ENCODE assay signal across 13 mouse cellular contexts in the genomic region with DNA sequence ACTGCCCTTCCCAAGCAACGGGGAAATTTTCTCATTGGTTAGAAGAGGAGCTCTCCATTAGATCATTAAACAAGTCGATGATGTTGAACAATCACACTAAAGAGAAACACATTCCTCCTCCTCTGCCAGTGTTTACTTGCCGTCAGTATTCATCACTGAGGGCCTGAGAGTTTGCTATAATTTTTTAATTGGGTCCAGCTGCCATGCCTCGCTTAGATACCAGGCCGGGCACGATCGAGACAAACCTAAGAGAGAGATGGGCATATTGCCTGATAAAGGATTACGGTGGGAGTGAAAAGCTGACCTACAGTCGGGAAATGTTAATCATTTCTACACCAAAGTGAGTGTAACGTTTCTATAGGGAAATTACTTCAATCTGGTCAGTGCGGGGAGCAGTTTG.
DNase-seq lines count a peak whose midpoint lies in the region; ATAC-seq and TF ChIP-seq lines count a peak whose summit lies in the region.
"Had no signal": no experiment of that assay in that cellular context is flagged by ENCODE, and none has a peak within 500 bp of the region (broad histone marks: within the 10 kb centered on the region; RNA-seq: fewer than 3 reads in every experiment).

No protein-coding gene starts in this region.

- no peak overlapping the region for H3K27ac ChIP-seq in kidney, embryonic 14.5 days (ENCODE audit: low read depth, low read length)
- H3K27ac ChIP-seq in limb, embryonic 12.5 days = no peak overlapping the region

- no peaks in the 10 kb centered on the region for H3K36me3 ChIP-seq in kidney, embryonic 14.5 days (ENCODE audit: control insufficient read depth, insufficient read depth, low read length)
- no peaks in the 10 kb centered on the region for H3K36me3 ChIP-seq in limb, embryonic 12.5 days

- H3K4me2 ChIP-seq in kidney, embryonic 14.5 days (replicated peaks; ENCODE audit: low read depth, low read length) = peak overlapping the region; percentile 39
- H3K4me2 ChIP-seq in limb, embryonic 12.5 days = peak overlapping the region; percentile 51

- ATAC-seq in kidney, embryonic 14.5 days (ENCODE audit: low FRiP score, low TSS enrichment) = no peak
- ATAC-seq in limb, embryonic 12.5 days (ENCODE audit: insufficient number of reproducible peaks, insufficient read depth, low FRiP score, low TSS enrichment, low read depth) = no peak

- 46% methylated on average over 11 of the region's 11 CpGs for WGBS in kidney, embryonic 14.5 days
- WGBS in limb, embryonic 12.5 days = 13% methylated on average over 11 of the region's 11 CpGs

- H3K4me1 ChIP-seq in kidney, embryonic 14.5 days (ENCODE audit: control insufficient read depth, insufficient read depth, low read length) = no peaks in the 10 kb centered on the region
- H3K4me1 ChIP-seq in limb, embryonic 12.5 days (replicated peaks) = peaks cover 24% of the 10 kb centered on the region

- 0 out of 2 replicates have a peak, but pooled peaks cover 3% of the 10 kb centered on the region for H3K27me3 ChIP-seq in kidney, embryonic 14.5 days (ENCODE audit: control insufficient read depth, insufficient read depth, low read length)
- H3K27me3 ChIP-seq in limb, embryonic 12.5 days = peaks cover 75% of the 10 kb centered on the region

- peak; percentile 37 for DNase-seq in embryo, embryonic 10.5 days (ENCODE audit: low spot score)
- no peak for DNase-seq in embryo, embryonic 11 days
- DNase-seq in kidney, adult 8-10 months = no peak
- peak; percentile 60 for DNase-seq in brain, embryonic 14.5 days (ENCODE audit: low read depth)
- no peak for DNase-seq in thymus, postnatal 10 days (ENCODE audit: low spot score in 2 of 2)
- no peak for DNase-seq in spleen, adult 12 weeks (ENCODE audit: low spot score)
- DNase-seq: cerebellum, adult 2 months; heart, adult 18-20 months; kidney, adult 18-20 months; lung, postnatal 36 days; thymus, postnatal 36 days had no signal

- H3K9me3 ChIP-seq in kidney, embryonic 14.5 days (ENCODE audit: control insufficient read depth, low read length) = no peaks in the 10 kb centered on the region
- H3K9me3 ChIP-seq in limb, embryonic 12.5 days = no peaks in the 10 kb centered on the region

- H3K9ac ChIP-seq in kidney, embryonic 14.5 days (ENCODE audit: low read depth, low read length) = no peak overlapping the region
- no peak overlapping the region for H3K9ac ChIP-seq in limb, embryonic 12.5 days (replicated peaks)

- TF ChIP-seq POLR2A in brain, embryonic 14.5 days (IDR thresholded peaks at IDR 0.05; ENCODE audit: borderline replicate concordance, extremely low read depth, insufficient read depth, insufficient read length, poor library complexity, severe bottlenecking) = no peak

- H3K4me3 ChIP-seq in kidney, embryonic 14.5 days (ENCODE audit: low read length) = 0 out of 2 replicates have a peak overlapping the region, but pooled peaks have one; percentile 22
- H3K4me3 ChIP-seq in limb, embryonic 12.5 days (replicated peaks) = peak overlapping the region; percentile 20

- no peak for TF ChIP-seq CTCF in brain, embryonic 14.5 days (IDR thresholded peaks at IDR 0.05; ENCODE audit: borderline replicate concordance, extremely low read depth, insufficient read depth, insufficient read length)

Comparison
In these comparisons a context has a peak if more than half of its experiments do, and no peak if none do; other contexts are left out.
1. DNase-seq: peak in embryo, embryonic 10.5 days (single experiment) and brain, embryonic 14.5 days (single experiment); none in embryo, embryonic 11 days (single experiment), kidney, adult 8-10 months (0 of 2), thymus, postnatal 10 days (0 of 2) and spleen, adult 12 weeks (single experiment).